Mouse (Mus musculus) heart, embryonic 14.5 days (tissue): ENCODE measurements at regions not wholly inside any gene's neighbourhood (a gene's known extent, or its start where the extent isn't known, plus 50 kb on each side); places are given as distances from the start of the nearest gene placed in this dataset.
A peak's percentile ranks its signal among the peaks of the same experiment; 100 is the strongest.

Source experiments
- ATAC-seq: fragments of 200-750 bp; cut with Nextera tagmentation; 2 replicates; pipeline ENCODE4 v1.8.0; 2017; ENCODE audit warnings: low read depth, moderate TSS enrichment; ENCODE audit not compliant: insufficient number of reproducible peaks, insufficient read depth, low FRiP score
- H3K27ac ChIP-seq, 2 experiments: fragments of 200-500 bp in 1 of 2; fragments of 300-500 bp in 1 of 2; sonication (generic) in 1 of 2; replicated peaks in 1 of 2; 2 replicates each; pipeline ENCODE4 v1.5.1; 2012 to 2014; ENCODE audit warnings: low read depth in 2 of 2, low read length in 2 of 2, control low read depth in 1 of 2, mild to moderate bottlenecking in 1 of 2, mixed read lengths in 1 of 2; ENCODE audit not compliant: control insufficient read depth in 1 of 2, insufficient read depth in 1 of 2
- H3K27me3 ChIP-seq: fragments of 300-500 bp; sonication (generic); 2 replicates; pipeline ENCODE4 v1.6.1; 2014; ENCODE audit warnings: mild to moderate bottlenecking, low read length, control low read depth; ENCODE audit not compliant: control insufficient read depth, insufficient read depth
- H3K36me3 ChIP-seq: fragments of 300-500 bp; sonication (generic); 2 replicates; pipeline ENCODE4 v1.6.1; 2014; ENCODE audit warnings: mild to moderate bottlenecking, control low read depth, low read length, mixed read lengths; ENCODE audit not compliant: control insufficient read depth, insufficient read depth
- H3K4me1 ChIP-seq, 2 experiments: fragments of 200-500 bp in 1 of 2; fragments of 300-500 bp in 1 of 2; sonication (generic) in 1 of 2; 2 replicates each; pipeline ENCODE4 v1.6.1; 2012 to 2014; ENCODE audit warnings: low read length in 2 of 2, control low read depth in 1 of 2, mixed read lengths in 1 of 2; ENCODE audit not compliant: control insufficient read depth in 2 of 2, insufficient read depth in 2 of 2
- H3K4me2 ChIP-seq: fragments of 300-500 bp; sonication (generic); 2 replicates; pipeline ENCODE4 v1.6.1; 2014; ENCODE audit warnings: mild to moderate bottlenecking, low read length
- H3K4me3 ChIP-seq, 2 experiments: fragments of 200-500 bp in 1 of 2; fragments of 300-500 bp in 1 of 2; sonication (generic) in 1 of 2; 2 replicates each; pipeline ENCODE4 v1.5.1; 2012 to 2014; ENCODE audit warnings: low read length in 2 of 2, mild to moderate bottlenecking in 2 of 2, control low read depth in 1 of 2, low read depth in 1 of 2, moderate library complexity in 1 of 2; ENCODE audit not compliant: control insufficient read depth in 1 of 2, insufficient read depth in 1 of 2
- H3K9ac ChIP-seq: fragments of 300-500 bp; sonication (generic); 2 replicates; pipeline ENCODE4 v1.6.1; 2014; ENCODE audit warnings: mild to moderate bottlenecking, low read length
- H3K9me3 ChIP-seq: fragments of 300-500 bp; sonication (generic); 2 replicates; pipeline ENCODE4 v1.6.1; 2016; ENCODE audit warnings: low read length, control low read depth; ENCODE audit not compliant: control insufficient read depth
- WGBS: fragments of 180-500 bp; shearing (Covaris S2); extraction: QIAGEN DNeasy Blood & Tissue Kit; methylation state at CpG from one replicate; pipeline ENCODE4 v1.1.7; 2014; 5-methylcytosine and 5-hydroxymethylcytosine counted together

DNA sequence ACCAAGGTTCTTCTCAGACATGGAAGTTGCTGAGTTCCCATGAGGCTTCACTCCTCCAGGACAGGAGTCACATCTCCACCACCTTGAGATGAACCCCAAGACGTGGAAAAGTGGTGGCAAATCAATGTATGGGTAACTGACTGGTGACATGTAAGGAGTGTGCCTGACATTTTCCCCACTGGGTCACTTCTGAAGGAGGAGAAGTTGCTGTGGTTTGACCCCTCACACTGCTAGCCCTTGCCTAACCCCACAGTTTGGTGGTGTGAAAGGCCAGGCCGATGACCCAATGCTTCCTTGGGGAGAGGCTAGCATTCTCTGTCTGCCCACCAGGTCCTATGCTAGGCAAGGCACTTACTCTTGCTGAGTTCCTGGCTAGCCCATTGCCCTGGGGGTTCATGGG lies 242.4 kb downstream of the 4933412E24Rik start:
- H3K27ac ChIP-seq = no peak overlapping the region
- H3K4me2 ChIP-seq = no peak overlapping the region
- no peak overlapping the region for H3K9ac ChIP-seq
- H3K4me1 ChIP-seq = peaks cover 13 to 14% of the 10 kb centered on the region in 2 experiments
- ATAC-seq = no peak
- peaks cover 14% of the 10 kb centered on the region; the same call in 1 of the 2 replicates for H3K9me3 ChIP-seq
- no peak overlapping the region for H3K4me3 ChIP-seq
- 61% methylated on average over 2 of the region's 2 CpGs for whole genome bisulfite sequencing
- H3K27me3 ChIP-seq = no peaks in the 10 kb centered on the region
- no peaks in the 10 kb centered on the region for H3K36me3 ChIP-seq

DNA sequence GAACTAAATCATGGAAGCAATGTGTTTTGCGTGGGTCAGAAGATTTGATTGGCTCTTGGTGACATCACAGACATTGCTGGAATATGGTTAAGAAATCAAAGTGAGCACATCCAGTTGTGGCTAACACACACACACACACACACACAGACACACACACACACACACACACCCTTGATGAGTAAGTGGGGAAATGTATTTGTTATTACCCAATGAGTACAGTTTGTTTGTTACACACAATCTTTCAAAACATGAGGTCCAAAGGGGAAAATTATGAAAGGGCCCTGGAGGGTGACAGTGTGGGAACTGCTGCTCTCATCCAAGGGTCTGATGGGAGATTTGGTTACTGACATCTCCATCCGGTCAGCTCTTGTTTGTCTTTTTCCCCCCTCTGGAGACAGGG lies 243.8 kb downstream of the 4933412E24Rik start:
- 91% methylated on average over 2 of the region's 2 CpGs for WGBS
- no peak overlapping the region for H3K4me3 ChIP-seq
- peaks cover 12 to 13% of the 10 kb centered on the region in 2 experiments for H3K4me1 ChIP-seq
- H3K27ac ChIP-seq = no peak overlapping the region
- no peak overlapping the region for H3K4me2 ChIP-seq
- no peak for ATAC-seq
- H3K27me3 ChIP-seq = no peaks in the 10 kb centered on the region
- peaks cover 14% of the 10 kb centered on the region; the same call in 1 of the 2 replicates for H3K9me3 ChIP-seq
- H3K36me3 ChIP-seq = no peaks in the 10 kb centered on the region
- H3K9ac ChIP-seq = no peak overlapping the region

DNA sequence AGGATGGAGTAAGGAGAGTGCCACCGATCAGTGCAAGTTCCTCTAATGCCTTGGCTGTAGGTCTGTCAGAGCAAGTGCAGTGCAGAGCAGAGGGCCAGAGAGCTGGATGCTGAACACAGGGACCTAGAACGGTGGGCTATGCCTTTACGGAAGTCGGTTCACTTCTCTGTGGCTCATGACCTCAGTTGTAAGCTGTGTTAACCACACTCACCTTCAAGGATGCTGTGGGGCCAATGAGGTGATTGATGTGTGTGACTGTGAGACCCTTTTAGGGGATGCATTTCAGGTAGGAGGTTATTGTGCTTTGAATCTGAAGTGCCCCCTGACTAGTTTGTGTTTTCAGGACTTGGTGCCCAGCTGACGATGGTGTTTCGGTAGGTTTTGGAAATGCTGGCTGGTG lies 254.4 kb downstream of the 4933412E24Rik start:
- Histone ChIP-seq H3K4me1 (peaks cover 13 to 17% of the 10 kb centered on the region in 2 experiments), H3K27me3 (no peaks in the 10 kb centered on the region), H3K4me2 (no peak overlapping the region), H3K9me3 (no peaks in the 10 kb centered on the region), H3K27ac (no peak overlapping the region), H3K36me3 (no peaks in the 10 kb centered on the region), H3K4me3 (no peak overlapping the region), H3K9ac (no peak overlapping the region)
- 92% methylated on average over 6 of the region's 6 CpGs for WGBS
- ATAC-seq = no peak

DNA sequence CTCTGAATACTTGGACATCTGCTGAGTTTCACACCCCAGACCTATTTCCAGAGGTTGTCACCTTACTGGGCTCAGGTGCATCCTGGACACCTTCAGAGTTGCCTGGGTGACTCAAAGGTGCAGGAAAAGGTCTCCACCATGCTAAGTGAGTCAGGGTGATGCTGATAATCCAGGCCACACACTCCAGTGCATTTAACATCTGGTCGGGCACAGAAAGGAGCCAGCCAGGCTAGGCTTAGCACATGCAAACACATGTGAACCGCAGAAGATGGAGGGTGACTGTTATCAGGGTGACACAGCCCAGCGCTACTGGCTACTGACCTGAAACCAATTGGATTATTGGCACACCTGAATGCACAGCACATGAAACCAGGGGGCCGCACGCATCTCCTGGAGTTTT lies 255.9 kb downstream of the 4933412E24Rik start:
- Histone ChIP-seq H3K4me1 (peaks cover 13 to 17% of the 10 kb centered on the region in 2 experiments), H3K27ac (peak overlapping the region; percentile 21 to 61; a peak in 3 of 4 replicates), H3K27me3 (no peaks in the 10 kb centered on the region), H3K4me2 (no peak overlapping the region), H3K9me3 (no peaks in the 10 kb centered on the region), H3K4me3 (no peak overlapping the region), H3K9ac (no peak overlapping the region; the same call in 1 of the 2 replicates), H3K36me3 (no peaks in the 10 kb centered on the region)
- ATAC-seq = no peak
- WGBS = 80% methylated on average over 5 of the region's 5 CpGs

DNA sequence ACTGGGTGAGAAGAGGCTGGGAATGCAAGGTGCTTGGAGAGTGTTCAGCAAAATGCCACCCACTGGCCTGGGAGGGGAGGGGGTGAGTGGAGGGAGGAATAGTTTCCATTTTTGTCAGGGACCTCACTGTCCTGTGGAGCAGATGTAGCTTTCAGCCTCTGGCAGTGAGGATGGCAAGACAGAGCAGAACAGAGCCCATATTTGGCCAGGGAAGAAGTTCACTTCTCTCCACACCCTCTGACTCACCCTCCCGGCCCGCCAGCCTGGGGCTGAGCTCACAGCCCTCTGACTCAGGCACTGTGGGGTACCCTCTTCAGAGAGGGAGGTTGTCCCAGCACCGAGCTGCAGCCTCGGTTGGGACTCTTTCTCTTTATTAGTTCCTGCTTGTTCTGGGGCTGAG lies 256.8 kb downstream of the 4933412E24Rik start:
- Histone ChIP-seq H3K4me3 (0 out of 4 replicates have a peak overlapping the region, but pooled peaks of 1 of the 2 experiments have one; percentile 13), H3K9ac (no peak overlapping the region; the same call in 1 of the 2 replicates)
- WGBS = 9% methylated on average over 4 of the region's 4 CpGs

DNA sequence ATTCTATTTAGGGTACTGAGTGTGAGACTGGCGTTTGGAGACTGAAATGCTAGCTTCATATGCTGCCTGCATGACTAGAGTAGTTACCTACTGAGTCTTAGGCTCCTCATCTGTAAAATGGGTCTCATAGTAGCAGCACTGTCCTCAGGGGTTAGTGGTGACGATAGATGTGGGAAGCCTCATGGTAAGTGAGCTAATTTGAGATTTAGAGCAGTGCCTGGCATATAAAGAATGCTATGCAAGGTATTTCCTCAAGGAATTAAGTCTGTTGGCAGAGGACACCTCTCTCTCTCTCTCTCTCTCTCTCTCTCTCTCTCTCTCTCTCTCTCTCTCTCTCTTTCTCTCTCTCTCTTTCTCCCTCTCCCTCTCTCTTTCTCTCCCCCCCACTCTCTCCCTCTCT lies 257.4 kb downstream of the 4933412E24Rik start:
- Histone ChIP-seq H3K27ac (peak overlapping the region; percentile 61 to 82), H3K27me3 (no peaks in the 10 kb centered on the region), H3K36me3 (no peaks in the 10 kb centered on the region), H3K4me3 (no peak overlapping the region), H3K9me3 (no peaks in the 10 kb centered on the region), H3K4me1 (peaks cover 17% of the 10 kb centered on the region in 2 experiments), H3K4me2 (0 out of 2 replicates have a peak overlapping the region, but pooled peaks have one; percentile 43), H3K9ac (no peak overlapping the region)
- 40% methylated on average over 2 of the region's 2 CpGs for WGBS
- ATAC-seq = no peak

More for the DNA sequence above, 256.8 kb downstream of the 4933412E24Rik start:
- no peaks in the 10 kb centered on the region for H3K9me3 ChIP-seq
- peak overlapping the region; percentile 61 to 82 for H3K27ac ChIP-seq
- ATAC-seq = peak; percentile 82
- peak overlapping the region; percentile 43 for H3K4me2 ChIP-seq
- H3K36me3 ChIP-seq = no peaks in the 10 kb centered on the region
- no peaks in the 10 kb centered on the region for H3K27me3 ChIP-seq
- H3K4me1 ChIP-seq = peaks cover 17% of the 10 kb centered on the region in 2 experiments

DNA sequence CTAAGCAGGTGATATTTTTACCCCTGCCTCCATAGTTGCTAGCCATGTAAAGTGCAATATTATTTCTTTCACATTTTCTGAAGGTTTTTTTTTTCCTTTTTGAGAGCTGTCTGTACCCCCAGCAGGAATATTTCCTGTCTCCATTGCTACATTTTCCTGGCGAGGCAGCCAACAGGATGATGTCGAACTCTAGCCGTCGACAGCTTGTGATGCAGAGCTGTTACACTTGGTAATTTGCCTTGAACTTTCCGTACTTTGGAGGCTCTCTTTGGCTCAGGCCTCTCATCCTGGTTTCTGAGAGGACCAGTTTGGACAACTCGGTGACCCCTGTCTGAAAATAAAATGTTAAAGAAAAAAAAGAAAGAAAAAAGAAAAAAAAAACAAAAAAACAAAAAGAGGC lies 260.3 kb downstream of the 4933412E24Rik start:
- Histone ChIP-seq H3K9ac (no peak overlapping the region), H3K9me3 (no peaks in the 10 kb centered on the region), H3K4me3 (no peak overlapping the region), H3K36me3 (no peaks in the 10 kb centered on the region), H3K4me1 (peaks cover 17% of the 10 kb centered on the region in 2 experiments), H3K4me2 (no peak overlapping the region), H3K27me3 (no peaks in the 10 kb centered on the region), H3K27ac (no peak overlapping the region)
- no peak for ATAC-seq
- WGBS = 25% methylated on average over 6 of the region's 6 CpGs

DNA sequence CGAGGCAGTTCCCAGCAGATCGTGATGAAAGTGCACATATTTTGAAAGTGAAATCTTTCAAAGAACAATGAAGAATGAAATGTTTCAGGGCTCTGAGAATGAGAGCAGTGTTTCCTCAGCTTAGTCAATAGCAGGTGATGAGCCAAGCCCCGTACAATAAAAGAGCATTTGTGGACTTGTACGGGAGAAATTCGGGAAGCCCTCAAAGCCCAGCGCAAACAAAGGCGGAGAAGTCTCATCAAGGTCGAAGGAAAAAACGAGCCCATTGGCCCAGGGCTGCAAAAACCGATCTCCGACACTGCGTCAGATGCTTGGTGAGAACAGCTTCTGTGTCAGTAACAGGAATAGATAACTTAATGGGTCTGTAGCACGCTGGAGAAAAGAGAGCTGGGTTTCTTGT lies 261.5 kb downstream of the 4933412E24Rik start:
- no peak overlapping the region for H3K4me2 ChIP-seq
- H3K9ac ChIP-seq = no peak overlapping the region
- H3K4me1 ChIP-seq = peaks cover 8 to 10% of the 10 kb centered on the region in 2 experiments
- no peak overlapping the region for H3K27ac ChIP-seq
- H3K36me3 ChIP-seq = no peaks in the 10 kb centered on the region
- no peak overlapping the region for H3K4me3 ChIP-seq
- no peaks in the 10 kb centered on the region for H3K9me3 ChIP-seq
- ATAC-seq = no peak
- 57% methylated on average over 13 of the region's 13 CpGs for WGBS
- H3K27me3 ChIP-seq = no peaks in the 10 kb centered on the region
